Mouse (Mus musculus) CH12.LX (cell line): ENCODE data around the gene Naxe. TPM values are rescaled to one million over a fixed set of nuclear protein-coding genes. Genes with fewer than 3 reads are reported as not detected.

Source experiments
- DNase-seq: peaks from one replicate; pipeline ENCODE4 v3.0.0-alpha.2; 2013; ENCODE audit errors: extremely low read depth
- H3K27ac ChIP-seq: 2 replicates; pipeline ENCODE4 v1.5.1; 2012; ENCODE audit warnings: low read depth, mild to moderate bottlenecking, control low read depth, moderate library complexity; ENCODE audit not compliant: insufficient read depth
- H3K27me3 ChIP-seq: replicated peaks from 2 replicates; pipeline ENCODE3; 2012; ENCODE audit warnings: inconsistent platforms
- H3K36me3 ChIP-seq, 2 experiments: replicated peaks in 1 of 2; 2 replicates each; pipeline versions ENCODE3 to v1.6.1; 2012; ENCODE audit warnings: inconsistent platforms in 1 of 2, low read length in 1 of 2, mild to moderate bottlenecking in 1 of 2, mixed read lengths in 1 of 2, moderate library complexity in 1 of 2; ENCODE audit not compliant: control insufficient read depth in 1 of 2, insufficient read depth in 1 of 2
- H3K4me1 ChIP-seq, 2 experiments: 2 replicates each; pipeline ENCODE4 v1.6.1; 2012; ENCODE audit warnings: inconsistent platforms in 1 of 2, moderate library complexity in 1 of 2; ENCODE audit not compliant: insufficient read depth in 2 of 2, control insufficient read depth in 1 of 2
- H3K4me2 ChIP-seq: 2 replicates; pipeline ENCODE4 v1.6.1; 2012; ENCODE audit warnings: low read depth, mild to moderate bottlenecking, control low read depth; ENCODE audit not compliant: poor library complexity, insufficient read depth, severe bottlenecking
- H3K4me3 ChIP-seq, 3 experiments: fragments of 150-350 bp in 1 of 3; sonication (generic) in 1 of 3; replicated peaks in 1 of 3; 2 replicates each; pipeline versions ENCODE3 to v1.5.1; 2011 to 2012; ENCODE audit warnings: low read depth in 2 of 3, low read length in 2 of 3, mild to moderate bottlenecking in 2 of 3, moderate library complexity in 2 of 3, control low read depth in 1 of 3, improper control_type of control experiment in 1 of 3, inconsistent platforms in 1 of 3, mixed read lengths in 1 of 3; ENCODE audit not compliant: poor library complexity in 1 of 3
- H3K79me2 ChIP-seq: replicated peaks from 2 replicates; pipeline ENCODE4 v1.6.1; 2012; ENCODE audit warnings: mild to moderate bottlenecking, moderate library complexity; ENCODE audit not compliant: control insufficient read depth, poor library complexity, insufficient read depth, severe bottlenecking; ENCODE audit errors: extremely low read depth
- H3K9ac ChIP-seq: 2 replicates; pipeline ENCODE4 v1.6.1; 2012; ENCODE audit warnings: low read depth, mild to moderate bottlenecking, control low read depth, moderate library complexity; ENCODE audit not compliant: insufficient read depth
- H3K9me3 ChIP-seq: replicated peaks from 2 replicates; pipeline ENCODE3; 2012; ENCODE audit warnings: low read length, inconsistent platforms, mixed read lengths
- CHD1 ChIP-seq: IDR thresholded peaks from 2 replicates; pipeline ENCODE4 v1.6.1; 2012; ENCODE audit warnings: low read depth, low read length, improper control_type of control experiment, inconsistent platforms
- CHD2 ChIP-seq: IDR thresholded peaks from 2 replicates; pipeline ENCODE4 v1.6.1; 2011; ENCODE audit warnings: low read length, improper control_type of control experiment
- CTCF ChIP-seq, 2 experiments: IDR thresholded peaks in 1 of 2; conservative IDR thresholded peaks in 1 of 2; 2 replicates each; pipeline ENCODE4 v1.5.1; 2011 to 2012; ENCODE audit warnings: low read depth in 2 of 2, low read length in 2 of 2, improper control_type of control experiment in 1 of 2, inconsistent platforms in 1 of 2, mild to moderate bottlenecking in 1 of 2, moderate library complexity in 1 of 2
- E2F4 ChIP-seq: IDR thresholded peaks from 2 replicates; pipeline ENCODE4 v1.6.1; 2011; ENCODE audit warnings: low read depth, low read length, improper control_type of control experiment; ENCODE audit not compliant: insufficient replicate concordance
- ETS1 ChIP-seq: conservative IDR thresholded peaks from 2 replicates; pipeline ENCODE4 v1.6.1; 2012; ENCODE audit warnings: low read depth, mild to moderate bottlenecking, inconsistent platforms, low read length, improper control_type of control experiment, moderate library complexity
- GABPA ChIP-seq: IDR thresholded peaks from 2 replicates; pipeline ENCODE4 v1.6.1; 2012; ENCODE audit warnings: low read depth, low read length, improper control_type of control experiment, inconsistent platforms; ENCODE audit not compliant: insufficient replicate concordance
- HCFC1 ChIP-seq: IDR thresholded peaks from 2 replicates; pipeline ENCODE4 v1.6.1; 2012; ENCODE audit warnings: low read depth, mild to moderate bottlenecking, inconsistent platforms, low read length, improper control_type of control experiment
- IRF4 ChIP-seq: IDR thresholded peaks from 2 replicates; pipeline ENCODE4 v1.6.1; 2014; ENCODE audit warnings: low read depth, mild to moderate bottlenecking, inconsistent platforms, low read length, improper control_type of control experiment
- JUN ChIP-seq: IDR thresholded peaks from 2 replicates; pipeline ENCODE4 v1.6.1; 2011; ENCODE audit warnings: low read depth, mild to moderate bottlenecking, low read length, improper control_type of control experiment, moderate library complexity; ENCODE audit not compliant: insufficient read depth
- JUND ChIP-seq: conservative IDR thresholded peaks from 2 replicates; pipeline ENCODE4 v1.6.1; 2011; ENCODE audit warnings: low read depth, low read length, improper control_type of control experiment
- KAT2A ChIP-seq: IDR thresholded peaks from 2 replicates; pipeline ENCODE4 v1.6.1; 2012; ENCODE audit warnings: low read length, improper control_type of control experiment, inconsistent platforms; ENCODE audit not compliant: insufficient replicate concordance
- MAZ ChIP-seq: IDR thresholded peaks from 2 replicates; pipeline ENCODE4 v1.6.1; 2012; ENCODE audit warnings: low read depth, mild to moderate bottlenecking, inconsistent platforms, low read length, improper control_type of control experiment, moderate library complexity
- MEF2A ChIP-seq: IDR thresholded peaks from 2 replicates; pipeline ENCODE4 v1.6.1; 2014; ENCODE audit warnings: low read depth, mild to moderate bottlenecking, inconsistent platforms, low read length, improper control_type of control experiment, borderline replicate concordance
- MXI1 ChIP-seq: IDR thresholded peaks from 2 replicates; pipeline ENCODE4 v1.6.1; 2011; ENCODE audit warnings: mild to moderate bottlenecking, low read depth, low read length, improper control_type of control experiment
- MYC ChIP-seq: IDR thresholded peaks from 2 replicates; pipeline ENCODE4 v1.6.1; 2011; ENCODE audit warnings: low read depth, mild to moderate bottlenecking, improper control_type of control experiment, low read length
- NELFE ChIP-seq: IDR thresholded peaks from 2 replicates; pipeline ENCODE4 v1.6.1; 2011; ENCODE audit warnings: low read depth, low read length, improper control_type of control experiment
- NRF1 ChIP-seq: IDR thresholded peaks from 2 replicates; pipeline ENCODE4 v1.6.1; 2014; ENCODE audit warnings: low read depth, mild to moderate bottlenecking, inconsistent platforms, low read length, improper control_type of control experiment, moderate library complexity
- POLR2A ChIP-seq: IDR thresholded peaks from 2 replicates; pipeline ENCODE4 v1.6.1; 2011; ENCODE audit warnings: low read depth, mild to moderate bottlenecking, improper control_type of control experiment, low read length
- POLR2AphosphoS2 ChIP-seq: IDR thresholded peaks from 2 replicates; pipeline ENCODE4 v1.6.1; 2011; ENCODE audit warnings: low read depth, low read length, improper control_type of control experiment
- RCOR1 ChIP-seq: conservative IDR thresholded peaks from 2 replicates; pipeline ENCODE4 v1.6.1; 2012; ENCODE audit warnings: low read depth, mild to moderate bottlenecking, inconsistent platforms, low read length, improper control_type of control experiment
- SIN3A ChIP-seq: IDR thresholded peaks from 2 replicates; pipeline ENCODE4 v1.6.1; 2012; ENCODE audit warnings: low read length, improper control_type of control experiment, inconsistent platforms
- TBP ChIP-seq: conservative IDR thresholded peaks from 2 replicates; pipeline ENCODE4 v1.6.1; 2011; ENCODE audit warnings: low read depth, low read length, improper control_type of control experiment
- UBTF ChIP-seq: IDR thresholded peaks from 2 replicates; pipeline ENCODE4 v1.6.1; 2012; ENCODE audit warnings: low read depth, mild to moderate bottlenecking, inconsistent platforms, low read length, improper control_type of control experiment, moderate library complexity
- USF1 ChIP-seq: IDR thresholded peaks from 2 replicates; pipeline ENCODE4 v1.6.1; 2014; ENCODE audit warnings: low read depth, mild to moderate bottlenecking, inconsistent platforms, low read length, improper control_type of control experiment
- USF2 ChIP-seq: conservative IDR thresholded peaks from 2 replicates; pipeline ENCODE4 v1.6.1; 2011; ENCODE audit warnings: low read depth, low read length, improper control_type of control experiment
- ZC3H11A ChIP-seq: IDR thresholded peaks from 2 replicates; pipeline ENCODE4 v1.6.1; 2012; ENCODE audit warnings: low read depth, mild to moderate bottlenecking, inconsistent platforms, low read length, improper control_type of control experiment
- ZKSCAN1 ChIP-seq: IDR thresholded peaks from 2 replicates; pipeline ENCODE4 v1.6.1; 2012; ENCODE audit warnings: low read depth, inconsistent platforms, low read length, improper control_type of control experiment, borderline replicate concordance
- dilution Hi-C: fragments of 300-500 bp; cut with MboI; formaldehyde crosslinking; loops from 2 replicates; pipeline ENCODE4 v1.14.3; 2020; ENCODE audit warnings: low sequenced_read_pairs; ENCODE audit not compliant: extremely low pct_unique_long_range_greater_than_20kb, extremely low pct_ligation_motif_present
- in situ Hi-C: fragments of 300-500 bp; cut with MboI; formaldehyde crosslinking; loops from 3 replicates; pipeline ENCODE4 v1.14.3; 2019; ENCODE audit warnings: low sequenced_read_pairs, low pct_ligation_motif_present, low pct_unique_long_range_greater_than_20kb, mixed read lengths
- polyA plus RNA-seq: library from polyadenylated mRNA; unstranded; fragments of >175 nt; gene quantifications from 2 replicates; pipeline ENCODE4 v1.2.1, GENCODE M21; 2012; ENCODE audit warnings: low read depth; ENCODE audit not compliant: insufficient read length
- total RNA-seq, 2 experiments: library from RNA; depleted of rRNA; stranded (reverse); fragments of 300-350 nt in 1 of 2; fragments of >200 nt in 1 of 2; gene quantifications; 2 replicates each; pipeline ENCODE4 v1.2.3; 2012 to 2014

Naxe gene
- total and polyA plus RNA-seq, 3 experiments: 65.6 to 124 (median 91.3) TPM

DNA sequence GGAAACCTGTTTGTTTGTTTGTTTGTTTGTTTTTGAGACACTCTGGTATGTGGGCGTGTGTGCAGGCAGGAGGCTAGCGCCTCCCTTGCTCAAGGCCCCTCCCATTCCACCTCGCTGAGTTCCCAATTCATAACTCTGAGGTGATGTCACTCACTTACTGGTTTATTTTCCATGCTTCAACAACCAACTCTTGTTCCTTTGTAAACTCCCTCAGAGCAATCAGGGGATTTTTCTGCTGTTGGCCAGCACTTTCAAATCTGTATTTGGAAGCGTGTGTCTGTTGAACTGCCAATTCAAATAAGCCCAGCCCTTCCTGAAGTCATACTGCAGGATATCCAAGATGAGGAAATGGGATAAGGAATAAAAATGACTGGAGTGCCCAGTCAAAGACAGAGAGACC is 24.4 kb upstream of the Naxe start (continued):
- peak; percentile 31; the same call in 1 of the 2 replicates for TF ChIP-seq NRF1
- no peak for TF ChIP-seq ZC3H11A
- TF ChIP-seq HCFC1: peak; percentile 45
- peak; percentile 83; the same call in 1 of the 2 replicates for TF ChIP-seq MYC
- TF ChIP-seq CHD2: peak; percentile 59; the same call in 1 of the 2 replicates
- TF ChIP-seq MAZ: peak; percentile 64; the same call in 1 of the 2 replicates
- TF ChIP-seq USF2: no peak
- peak; percentile 42; the same call in 1 of the 2 replicates for TF ChIP-seq CHD1
- TF ChIP-seq E2F4: 0 out of 2 replicates have a peak, but pooled peaks have one; percentile 23
- no peak for TF ChIP-seq CTCF (conservative IDR thresholded peaks at IDR 0.05 in 1 of 2, IDR thresholded peaks at IDR 0.05 in 1 of 2; ENCODE audit: low read depth in 2 of 2, low read length in 2 of 2)
- peak; percentile 89 for TF ChIP-seq JUN
- peak; percentile 74 for TF ChIP-seq MEF2A
- no peak for TF ChIP-seq TBP
- peak; percentile 77 for TF ChIP-seq IRF4
- no peak for TF ChIP-seq NELFE
- no peak for TF ChIP-seq POLR2A
- TF ChIP-seq ETS1: peak; percentile 89
- TF ChIP-seq SIN3A: peak; percentile 92
- no peak for TF ChIP-seq POLR2AphosphoS2
- peak; percentile 28; the same call in 1 of the 2 replicates for TF ChIP-seq MXI1
- TF ChIP-seq, all 38 proteins: peak for 21

DNA sequence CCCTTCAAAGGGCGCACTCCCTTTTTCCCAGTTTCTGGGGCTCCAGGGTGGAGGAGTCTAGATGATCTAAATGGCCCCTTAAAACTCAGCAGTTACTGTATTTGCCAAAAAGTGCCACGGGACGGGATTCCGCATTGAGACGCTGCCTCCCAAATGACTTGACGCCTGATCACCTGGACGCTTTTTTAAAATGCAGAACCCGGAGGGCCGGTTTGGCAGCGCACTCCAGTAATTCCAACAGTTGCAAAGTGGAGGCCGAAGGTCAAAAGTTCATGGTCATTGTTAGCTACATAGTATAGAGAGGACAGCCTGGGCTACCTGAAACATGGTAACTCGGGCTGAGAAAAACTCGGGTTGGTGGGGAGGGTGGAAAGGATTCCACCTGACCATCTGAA is 23.9 kb upstream of the Naxe start:
- H3K4me1 ChIP-seq: peaks cover 10 to 40% of the 10 kb centered on the region in 2 experiments
- no peak overlapping the region for H3K27ac ChIP-seq
- H3K4me3 ChIP-seq: peak overlapping the region; percentile 56 to 76 (median 66)
- H3K4me2 ChIP-seq: peak overlapping the region; percentile 65
- TF ChIP-seq GABPA (no peak), JUND (no peak), MYC (no peak), UBTF (no peak), NELFE (no peak), CTCF (conservative IDR thresholded peaks at IDR 0.05 in 1 of 2, IDR thresholded peaks at IDR 0.05 in 1 of 2; ENCODE audit: low read depth in 2 of 2, low read length in 2 of 2) (no peak), MXI1 (no peak; the same call in 1 of the 2 replicates), RCOR1 (no peak), CHD2 (no peak), NRF1 (no peak), E2F4 (no peak), ZKSCAN1 (no peak), USF2 (no peak), USF1 (no peak), KAT2A (no peak), MEF2A (no peak), CHD1 (no peak)
- H3K9ac ChIP-seq: peak overlapping the region; percentile 23; the same call in 1 of the 2 replicates
- peaks cover 16% of the 10 kb centered on the region for H3K27me3 ChIP-seq
- no peak for DNase-seq
- peaks cover 0 to 23% of the 10 kb centered on the region in 2 experiments for H3K36me3 ChIP-seq
- dilution Hi-C loops (no loop called here), in situ Hi-C loops (loop anchor here (5.0 kb wide), 1 partner anchor 60 kb away; no protein-coding TSS in a partner anchor)
- no peaks in the 10 kb centered on the region for H3K9me3 ChIP-seq
- H3K79me2 ChIP-seq: no peaks in the 10 kb centered on the region
